Mouse (Mus musculus): ENCODE measurements at regions not wholly inside any gene's neighbourhood (a gene's known extent, or its start where the extent isn't known, plus 50 kb on each side); places are given as distances from the start of the nearest gene placed in this dataset.

DNA sequence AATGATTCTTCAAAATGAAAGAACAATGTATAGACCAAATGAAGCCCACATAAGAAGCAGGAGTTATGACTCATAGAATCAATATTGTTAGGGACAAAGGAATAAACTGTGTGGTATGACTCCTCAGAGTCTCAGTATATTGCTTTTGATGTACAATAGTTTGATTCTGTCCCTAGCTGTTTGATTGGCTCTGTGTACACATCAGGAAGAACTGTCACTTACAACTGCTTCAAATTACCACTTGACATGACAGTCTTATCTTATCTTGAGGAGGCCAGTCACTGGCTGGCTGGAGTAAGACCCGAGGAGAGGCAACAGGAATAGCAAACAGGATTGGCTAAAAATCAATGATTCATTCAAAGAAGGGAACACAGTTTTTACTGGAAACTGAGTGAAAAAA lies 1333.5 kb upstream of the Gm38303 start:
- DNase-seq (ENCODE audit: low spot score in 2 of 2) = no peak
- intact Hi-C loops (cut with DNase I) = no loop called here

GRCm38 (mm10) chr3:11639329-11639728 lies 1303.8 kb upstream of the Gm38303 start:
- intact Hi-C loops (cut with DNase I) = no loop called here
- no peak for DNase-seq (ENCODE audit: low spot score in 2 of 2)

- intact Hi-C loops (cut with DNase I) = no loop called here
- peak in 1 of 2 experiments; percentile 7 for DNase-seq (ENCODE audit: low spot score in 2 of 2)
Observed at GRCm38 (mm10) chr3:11601496-11601895, 1266.0 kb upstream of the Gm38303 start.

DNA sequence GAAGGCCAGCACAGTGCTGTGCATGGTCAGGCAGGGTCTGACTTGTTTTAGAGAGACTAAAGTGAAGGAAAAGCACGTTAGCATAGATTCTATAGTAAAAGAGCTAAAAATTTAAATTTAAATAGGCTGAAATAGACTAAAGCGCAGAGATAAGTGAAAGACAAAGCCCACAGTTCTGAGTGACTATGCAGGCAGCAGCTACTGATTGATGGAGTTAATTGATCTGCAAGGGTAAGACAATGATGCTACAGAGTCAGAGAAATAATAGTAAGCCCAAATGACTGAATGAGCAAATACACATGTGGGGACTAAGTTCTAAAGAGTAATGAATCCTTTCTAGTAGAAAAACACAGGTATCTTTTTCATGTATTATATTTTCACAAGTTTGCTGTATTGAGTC lies 1228.4 kb upstream of the Gm38303 start:
- intact Hi-C loops (cut with DNase I) = no loop called here
- no peak for DNase-seq (ENCODE audit: low spot score in 2 of 2)

DNA sequence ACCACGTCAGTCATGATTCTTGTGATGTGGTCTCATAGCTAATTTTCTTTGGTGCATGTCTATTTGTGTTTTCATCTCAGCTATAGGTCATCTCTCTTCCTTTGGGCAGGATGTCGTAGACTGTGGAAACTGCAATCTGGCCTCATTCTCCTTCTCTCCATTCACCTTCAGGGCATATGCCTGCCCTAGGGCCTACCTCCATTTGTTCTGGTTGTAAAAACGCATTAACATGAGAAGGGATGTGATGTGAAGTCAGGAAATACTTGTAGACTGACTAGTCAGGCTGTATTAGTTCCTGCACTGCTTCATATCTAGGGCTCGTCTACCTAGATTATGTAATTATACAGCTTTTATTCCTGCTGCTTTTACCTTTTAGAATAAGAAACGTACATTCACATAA lies 1227.4 kb upstream of the Gm38303 start:
- intact Hi-C loops (cut with DNase I) = no loop called here

More for the DNA sequence above, 1227.4 kb upstream of the Gm38303 start:
- no peak for DNase-seq (ENCODE audit: low spot score in 2 of 2)
